Mouse (Mus musculus) thymus, postnatal 0 days (tissue): Measurements from ENCODE around the gene Nrxn3. TPM values are rescaled to one million over a fixed set of nuclear protein-coding genes. Genes with fewer than 3 reads are reported as not detected.

Source experiments
- DNase-seq: peaks from one replicate; pipeline ENCODE4 v3.0.0-alpha.2; 2015; ENCODE audit warnings: low spot score
- polyA plus RNA-seq: library from polyadenylated mRNA; unstranded; fragments of >200 nt; fragmentation: Nextera tagmentation; extraction: Ambion mirVana; gene quantifications from 2 replicates; pipeline ENCODE4 v1.2.1, GENCODE M21; 2015

Gene Nrxn3
- polyA plus RNA-seq, 1 experiment from 2014 or later = 0.17 TPM

DNA sequence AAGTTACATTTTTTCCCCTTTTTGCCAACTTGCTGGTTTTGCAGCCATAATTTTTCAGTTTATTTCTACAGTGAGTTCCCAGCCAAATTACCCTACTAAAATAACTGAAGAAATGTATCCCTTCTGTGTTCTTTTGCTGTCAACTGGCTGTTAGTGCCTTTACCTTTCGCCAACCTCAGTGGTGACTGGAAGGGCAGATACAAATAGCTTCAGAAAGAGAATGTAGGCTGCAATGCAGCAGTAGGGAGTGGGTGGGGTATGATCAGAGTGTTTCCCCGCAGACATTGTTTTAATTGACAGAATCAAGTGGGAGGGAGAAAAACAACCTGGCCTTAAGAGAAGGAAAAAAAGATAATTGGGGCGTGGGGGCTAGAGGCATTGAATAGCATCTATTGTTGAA lies 1337.1 kb downstream of the Nrxn3 start:
- no peak for DNase-seq

DNA sequence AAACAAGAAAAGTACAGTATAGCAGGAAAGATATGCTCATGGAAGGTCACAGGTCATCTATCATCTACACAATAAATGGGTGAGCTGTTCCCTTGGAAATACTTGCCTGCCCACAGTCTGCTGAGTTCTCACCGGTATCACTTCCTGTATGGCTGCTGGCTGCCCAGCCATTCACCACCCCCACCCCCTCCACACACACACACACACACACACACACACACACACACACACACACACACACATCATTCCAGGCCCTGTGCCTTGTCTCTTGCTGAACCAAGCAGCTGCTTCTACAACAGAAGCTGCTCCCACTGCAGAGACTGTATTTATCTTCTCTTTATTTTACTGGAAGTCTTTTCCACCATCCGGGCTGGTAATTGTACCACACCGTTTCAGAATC lies 1338.6 kb downstream of the Nrxn3 start:
- no peak for DNase-seq

DNA sequence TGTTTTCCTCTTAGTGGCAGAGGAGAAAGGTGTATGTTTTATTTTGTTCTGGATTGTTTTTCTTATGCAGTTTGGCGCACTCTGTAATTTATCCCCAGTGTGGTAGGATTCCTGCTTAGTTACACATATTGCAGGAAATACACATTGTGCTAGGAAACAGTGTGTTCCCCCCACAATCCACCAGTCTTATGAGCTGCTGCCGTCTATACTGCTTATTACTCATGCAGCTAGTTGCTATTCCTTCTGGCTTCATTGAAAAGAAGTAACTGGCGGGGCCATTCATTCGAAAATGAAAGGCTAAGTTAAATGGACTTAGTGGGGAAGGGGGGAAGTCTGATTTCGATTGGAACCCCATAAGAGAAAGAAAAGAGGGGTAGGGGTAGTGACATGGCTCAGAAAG lies 1339.5 kb downstream of the Nrxn3 start:
- DNase-seq = no peak

DNA sequence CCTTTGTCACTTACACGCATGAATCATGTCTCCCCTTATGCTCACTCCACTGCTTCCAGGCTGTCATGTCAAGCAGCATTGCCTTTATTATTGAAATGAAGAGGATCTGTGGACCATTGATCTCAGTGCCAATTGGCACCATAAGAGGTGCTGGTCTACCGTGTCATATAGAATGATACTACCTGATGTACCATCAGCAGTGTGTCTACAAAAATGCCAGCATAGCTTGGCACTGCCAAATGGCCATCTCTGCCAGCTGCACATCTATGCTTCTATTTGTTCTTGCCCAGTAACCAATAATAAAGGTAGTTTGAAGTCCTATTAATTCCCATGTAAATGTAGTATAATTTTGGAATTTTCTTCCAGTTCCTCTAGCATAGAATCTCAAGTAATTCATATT lies 1340.8 kb downstream of the Nrxn3 start:
- no peak for DNase-seq

DNA sequence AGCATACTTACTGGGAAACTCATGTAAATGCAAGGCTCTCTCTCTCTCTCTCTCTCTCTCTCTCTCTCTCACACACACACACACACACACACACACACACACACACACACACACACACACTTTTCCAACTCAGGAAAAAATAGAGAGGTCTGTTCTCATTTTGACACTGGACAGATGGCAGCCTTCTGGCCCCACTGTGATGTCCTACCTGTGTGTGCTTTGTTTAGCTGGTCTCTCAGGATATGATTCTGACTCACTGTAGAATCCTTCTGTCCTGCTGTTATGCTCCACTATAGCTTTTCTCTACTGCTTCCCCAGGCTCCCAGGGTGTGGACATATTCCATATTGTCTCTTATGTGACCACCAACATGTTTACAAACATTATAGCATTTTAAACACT lies 1363.2 kb downstream of the Nrxn3 start:
- DNase-seq = no peak

DNA sequence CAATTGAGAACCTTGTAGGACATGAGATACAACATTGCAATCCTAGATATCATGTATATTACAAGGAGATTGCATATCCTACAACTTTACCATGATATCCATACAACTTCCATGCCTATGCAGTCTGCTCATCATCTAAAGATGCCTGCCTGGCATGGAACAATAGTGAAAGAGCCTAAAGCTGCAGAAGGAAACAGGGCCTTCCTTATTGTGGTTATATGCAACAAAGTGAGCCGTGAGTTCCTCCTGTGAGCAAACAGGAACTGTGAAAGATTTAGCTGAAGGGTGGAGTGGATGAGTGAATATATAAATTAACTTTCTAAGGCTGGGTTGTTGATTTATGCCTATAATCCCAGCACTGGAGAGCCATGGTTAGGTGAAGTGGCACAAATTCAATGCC lies 1373.1 kb downstream of the Nrxn3 start:
- no peak for DNase-seq

DNA sequence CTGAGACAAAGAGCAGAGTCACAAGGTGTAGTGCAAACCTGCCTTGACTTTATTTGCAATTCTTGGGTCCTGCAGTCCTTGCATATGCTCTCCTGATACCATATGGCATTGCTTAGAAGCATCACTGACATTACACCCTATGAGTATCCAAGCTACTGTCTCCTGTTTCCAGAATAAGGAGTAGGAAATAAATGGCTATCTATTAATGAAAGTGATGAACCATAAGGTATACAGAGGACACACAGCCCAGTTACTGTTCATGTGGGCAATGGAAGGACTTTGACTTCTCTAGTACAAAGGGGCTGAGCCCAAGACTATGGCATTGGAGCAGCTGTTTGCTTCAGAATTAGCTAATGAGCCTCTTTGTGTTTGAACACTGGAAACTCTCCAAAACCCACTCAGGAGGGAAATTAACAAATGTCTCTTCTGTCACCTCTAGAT lies 1390.7 kb downstream of the Nrxn3 start:
- DNase-seq = no peak

DNA sequence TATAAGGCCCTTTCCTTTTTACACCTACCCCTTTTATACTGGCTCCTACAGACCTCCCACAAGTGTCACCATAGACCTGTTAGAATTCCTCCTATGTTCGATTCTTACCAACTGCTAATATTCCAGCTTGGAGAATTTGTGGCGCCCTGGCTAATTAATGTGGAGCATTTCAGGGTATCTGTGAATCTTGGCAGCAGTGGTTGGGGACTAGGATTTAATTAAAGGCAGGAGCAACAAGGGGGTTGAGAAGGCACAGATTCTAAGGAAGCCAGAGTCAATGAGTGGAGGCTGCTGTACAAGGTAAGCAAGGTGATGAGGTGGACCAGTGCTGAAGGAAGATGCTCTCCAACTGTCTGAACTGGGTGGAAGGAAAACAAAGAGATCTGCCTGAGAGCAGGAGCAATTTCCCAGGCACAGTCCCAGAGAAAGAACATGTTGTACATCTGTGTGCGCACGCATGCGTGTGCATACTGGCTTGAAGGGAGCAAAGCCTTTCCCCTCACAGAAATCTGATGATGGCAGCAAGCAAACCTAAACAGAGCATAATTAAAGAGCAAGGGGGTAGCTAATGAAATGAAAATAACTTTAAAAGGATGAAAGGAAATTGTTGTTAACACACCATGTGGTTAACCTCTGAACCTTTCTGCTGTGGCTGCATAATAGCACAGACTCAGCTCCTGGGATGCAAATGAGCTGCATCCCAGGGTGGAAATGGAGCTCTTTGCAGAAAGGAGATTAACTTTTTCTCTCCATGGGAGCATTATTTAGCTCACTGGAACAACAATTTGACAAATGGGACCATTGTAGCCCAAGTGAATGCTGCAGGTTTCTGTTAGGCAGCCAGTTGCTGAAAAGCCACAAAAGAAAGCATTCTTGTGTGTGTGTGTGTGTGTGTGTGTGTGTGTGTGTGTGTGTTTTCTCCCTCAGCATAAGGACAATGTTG lies 1409.5 kb downstream of the Nrxn3 start:
- DNase-seq = no peak

DNA sequence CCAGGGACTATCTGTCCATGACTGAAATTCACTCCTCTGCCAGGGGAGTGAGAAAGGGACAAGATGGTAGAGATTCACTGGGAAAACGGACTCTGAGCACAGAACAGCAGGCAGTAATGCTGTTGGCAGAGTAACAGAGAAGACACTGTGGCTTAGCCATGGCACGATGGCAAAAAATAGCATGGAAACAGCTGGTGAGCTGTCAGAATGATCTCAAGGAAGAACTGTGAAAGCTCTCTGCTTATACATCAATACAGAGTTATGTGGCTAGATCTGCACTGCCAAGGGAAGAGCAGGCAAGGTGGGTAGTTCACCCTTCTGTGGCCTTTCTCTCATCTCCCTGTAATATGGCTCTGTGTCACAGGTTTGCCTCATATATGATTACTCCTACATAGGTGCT lies 1419.3 kb downstream of the Nrxn3 start:
- no peak for DNase-seq

DNA sequence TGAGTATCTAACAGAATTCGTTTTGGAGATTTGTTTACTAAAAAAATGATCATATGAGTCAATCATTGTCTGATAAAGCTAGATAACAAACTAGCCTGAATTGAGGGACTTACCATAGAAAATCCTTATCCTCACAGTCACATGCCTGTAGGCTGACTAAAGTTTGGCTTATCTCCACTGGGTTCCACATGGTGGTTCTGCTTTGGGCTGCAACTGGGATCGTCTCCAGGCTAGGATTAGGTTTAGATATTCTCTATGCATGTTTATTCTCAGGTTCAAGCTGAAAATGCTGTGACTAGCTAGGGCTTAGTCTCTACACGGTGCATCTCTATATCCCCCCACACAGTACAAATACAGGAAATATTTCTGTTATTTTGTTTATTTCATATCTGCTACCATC lies 1421.6 kb downstream of the Nrxn3 start:
- no peak for DNase-seq

DNA sequence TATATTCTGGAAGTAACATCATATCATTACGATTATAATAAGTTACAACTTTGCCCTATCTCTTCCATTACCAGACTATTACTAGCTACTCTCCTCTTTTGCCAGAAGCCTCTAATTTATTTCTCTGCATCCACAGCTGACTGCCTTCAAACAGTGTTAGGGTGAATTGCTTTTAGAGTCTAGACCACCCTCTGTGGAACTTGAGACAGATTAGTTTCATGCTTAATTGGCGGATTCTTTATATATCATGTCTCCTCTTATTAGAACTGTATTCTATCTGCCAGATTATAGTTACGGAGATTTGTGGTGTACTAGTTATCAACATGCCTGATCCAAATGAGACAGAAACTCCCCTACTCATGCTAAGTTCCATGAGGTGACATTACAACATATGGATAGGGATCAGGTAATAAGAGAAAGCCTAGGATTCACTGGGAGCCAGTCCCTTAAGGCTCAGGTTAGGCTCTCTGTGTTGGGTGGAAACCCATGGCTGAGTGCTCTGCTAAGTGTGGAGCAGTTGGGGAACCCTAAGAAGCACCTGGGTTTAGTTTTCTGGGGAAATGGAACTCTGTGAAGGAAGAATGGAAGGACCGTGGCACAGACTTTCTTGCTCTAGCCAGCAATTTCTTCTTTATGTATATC lies 1435.6 kb downstream of the Nrxn3 start:
- DNase-seq = no peak

DNA sequence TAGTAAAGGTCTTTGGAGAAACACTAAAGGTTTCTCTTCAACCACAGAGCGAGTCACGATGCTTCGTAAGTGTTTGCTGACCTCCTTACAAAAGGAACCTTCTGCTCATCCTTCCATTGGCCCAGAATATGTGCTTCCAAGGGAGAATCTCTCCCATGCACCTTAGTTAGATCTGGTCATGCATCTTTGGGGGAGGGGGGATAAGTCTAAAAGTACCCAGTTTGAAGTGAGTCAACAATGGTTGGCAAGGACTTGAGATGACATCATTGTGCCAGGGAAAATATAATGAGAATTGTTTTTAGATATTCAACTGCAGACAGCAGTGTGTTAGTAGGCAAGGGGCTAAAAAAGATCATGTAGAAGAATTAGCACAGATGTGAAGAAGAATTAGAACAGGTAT lies 1437.2 kb downstream of the Nrxn3 start:
- no peak for DNase-seq

DNA sequence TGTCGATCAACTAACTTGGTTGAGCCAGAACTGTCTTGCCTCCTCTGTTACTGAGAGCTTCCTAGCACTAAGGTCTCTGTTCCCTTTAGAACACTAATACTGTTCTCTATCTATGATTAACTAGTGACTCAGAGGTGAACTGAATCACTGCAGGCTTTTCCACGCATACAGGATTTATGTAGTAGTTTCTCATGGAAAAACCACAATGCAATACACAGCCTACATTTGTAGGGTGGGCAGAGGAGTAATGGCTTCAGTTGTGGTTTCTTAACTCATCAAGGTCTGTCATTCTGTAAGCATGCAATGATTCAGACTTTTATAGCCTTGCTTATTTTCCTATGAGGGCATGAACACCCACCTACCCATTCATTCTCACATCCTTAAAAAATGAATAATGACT lies 1443.4 kb downstream of the Nrxn3 start:
- DNase-seq = no peak

DNA sequence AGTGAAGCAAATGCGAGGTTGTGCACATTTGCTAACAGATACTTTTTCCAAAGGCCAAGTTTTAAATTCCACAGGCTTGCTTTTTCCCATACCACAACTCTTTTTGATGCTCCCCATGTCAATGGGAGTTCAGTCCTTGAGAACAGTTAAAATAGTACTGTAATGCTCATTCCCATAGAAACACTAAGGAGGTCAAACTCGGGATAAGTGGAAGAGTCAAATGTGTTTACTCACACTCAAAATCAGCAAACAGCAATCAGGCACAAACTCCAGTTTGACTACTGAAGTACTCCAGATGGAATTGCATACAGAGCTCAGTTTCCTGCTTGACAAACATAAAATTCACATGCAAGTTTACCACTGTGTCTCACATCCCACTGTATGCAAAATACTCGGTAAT lies 1458.9 kb downstream of the Nrxn3 start:
- DNase-seq = no peak

DNA sequence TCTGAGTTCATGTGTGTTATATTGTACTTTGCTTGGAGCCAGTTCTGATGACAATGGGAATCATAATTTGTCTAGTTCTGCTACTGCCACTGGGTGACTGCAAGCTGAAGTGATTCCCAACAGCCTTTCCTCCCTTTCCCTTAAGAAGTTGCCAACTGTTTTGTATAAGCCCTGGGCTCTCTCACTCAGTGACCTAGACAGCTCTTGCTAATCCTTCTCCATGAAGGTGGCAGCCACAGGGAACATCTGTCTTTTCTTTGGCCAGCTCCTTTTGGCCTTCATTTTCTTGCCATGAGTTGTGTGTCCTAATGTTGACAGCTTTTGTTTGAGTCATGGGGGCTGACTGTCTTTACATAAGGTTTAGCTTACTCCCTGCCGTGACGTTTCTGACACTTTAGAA lies 1460.3 kb downstream of the Nrxn3 start:
- no peak for DNase-seq

DNA sequence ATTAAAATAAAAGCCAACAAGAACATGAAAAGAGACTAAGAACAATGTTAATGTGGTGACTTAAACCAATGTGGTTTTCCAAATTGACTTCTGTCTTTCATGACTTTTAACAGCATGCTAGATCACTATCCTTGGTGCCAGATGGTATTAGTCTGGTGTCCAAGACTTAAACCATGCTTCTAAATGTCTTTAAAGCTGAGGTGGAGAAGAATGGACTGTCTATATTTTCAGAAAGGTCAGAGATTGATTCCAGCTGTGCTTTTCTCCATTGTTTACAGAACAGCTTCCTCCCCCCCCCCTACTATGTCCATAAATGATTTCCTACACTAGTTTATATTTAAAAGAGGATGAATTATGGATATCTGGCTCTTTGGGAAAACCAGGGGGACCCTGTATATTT lies 1473.5 kb downstream of the Nrxn3 start:
- DNase-seq = no peak

DNA sequence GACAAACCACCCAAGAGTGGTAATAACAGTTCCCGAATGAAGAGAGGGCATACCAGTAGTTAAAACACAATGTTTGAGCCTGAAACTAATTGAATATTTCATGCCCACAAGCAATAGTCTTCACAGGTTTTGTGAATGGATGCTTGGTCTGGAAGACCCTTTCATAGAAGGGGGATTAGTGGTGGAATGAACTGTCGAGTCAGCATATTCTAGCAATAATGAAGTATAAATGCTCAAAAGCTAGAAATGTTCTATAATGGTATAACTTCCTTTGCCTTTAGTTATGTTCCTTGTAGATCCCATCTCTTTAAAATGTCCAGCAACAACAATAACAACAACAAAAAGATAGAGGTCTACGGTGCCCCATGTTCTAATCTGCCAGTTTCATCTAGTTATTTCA lies 1475.3 kb downstream of the Nrxn3 start:
- DNase-seq = no peak

DNA sequence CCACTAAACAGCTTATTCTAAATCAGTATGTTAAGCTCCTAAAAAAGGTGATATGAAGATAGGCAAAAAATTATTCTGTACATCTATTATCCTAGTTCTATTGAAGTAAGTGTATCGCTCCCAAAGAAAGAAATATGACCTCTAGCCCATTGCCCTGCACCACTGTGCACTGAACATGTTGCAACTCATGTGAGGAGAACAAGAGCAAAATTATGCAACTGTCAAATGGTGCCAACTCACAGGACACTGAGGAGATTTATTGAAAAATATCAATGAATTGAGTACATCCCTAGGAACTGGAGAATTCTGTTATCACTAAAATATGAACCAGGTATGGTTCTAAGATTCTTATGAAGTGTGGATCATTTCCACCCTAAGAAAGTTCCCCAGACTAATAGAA lies 1479.8 kb downstream of the Nrxn3 start:
- no peak for DNase-seq

DNA sequence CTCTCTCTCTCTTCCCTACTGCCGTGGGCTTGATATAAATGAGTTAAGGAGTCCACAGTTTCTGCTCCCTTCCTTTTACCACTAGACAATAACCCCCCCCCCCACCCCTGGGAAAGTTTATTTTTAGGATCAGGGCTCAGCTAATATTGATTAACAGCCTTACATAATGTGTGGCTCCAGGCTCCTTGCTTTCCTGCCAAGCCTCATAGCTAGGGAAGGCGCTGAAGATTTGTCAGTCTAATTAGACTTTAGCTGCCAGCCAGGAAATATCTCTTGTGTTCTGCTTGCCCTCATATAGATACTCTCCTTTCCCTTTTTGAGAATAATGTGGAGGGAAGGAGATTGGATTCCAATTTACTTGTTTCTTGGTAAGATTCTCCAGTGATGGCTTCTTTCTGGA lies 1488.7 kb downstream of the Nrxn3 start:
- no peak for DNase-seq

DNA sequence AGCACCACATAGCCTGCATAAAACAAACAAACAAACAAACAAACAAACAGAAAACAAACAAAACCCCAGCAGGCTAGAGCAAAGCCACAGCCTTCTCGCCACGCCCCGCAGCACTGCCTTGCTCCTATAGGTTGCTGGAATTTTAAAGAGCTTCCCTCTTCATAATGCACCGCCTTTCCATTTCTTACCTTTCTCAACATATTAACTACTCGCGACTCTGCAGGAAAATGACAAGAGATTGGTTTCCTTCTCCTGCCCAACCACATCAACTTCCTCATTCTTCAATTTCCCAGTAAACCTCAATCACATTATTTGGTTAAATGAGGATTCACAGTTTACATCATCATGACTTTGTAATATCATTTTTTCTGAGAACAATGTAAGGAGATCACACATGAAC lies 1494.4 kb downstream of the Nrxn3 start:
- no peak for DNase-seq

DNA sequence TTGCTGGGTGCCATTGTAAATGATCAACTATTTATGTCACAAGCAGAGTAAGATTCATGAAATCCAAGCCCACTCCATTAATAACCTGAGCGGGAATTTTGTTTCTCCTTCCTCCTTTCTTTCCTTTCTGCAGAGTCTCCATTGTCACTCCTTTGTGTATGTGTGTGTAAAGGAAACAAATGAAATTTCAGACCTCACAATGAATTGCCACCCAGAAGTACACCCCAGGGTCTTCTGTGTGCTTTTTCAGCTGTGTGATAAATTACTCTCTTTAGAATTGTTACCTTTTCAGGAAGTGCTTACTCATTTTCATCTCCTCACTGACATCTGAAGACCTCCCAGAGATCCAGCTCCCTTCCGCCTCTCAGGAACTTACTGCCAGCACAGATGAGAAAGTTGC lies 1506.4 kb downstream of the Nrxn3 start:
- no peak for DNase-seq

DNA sequence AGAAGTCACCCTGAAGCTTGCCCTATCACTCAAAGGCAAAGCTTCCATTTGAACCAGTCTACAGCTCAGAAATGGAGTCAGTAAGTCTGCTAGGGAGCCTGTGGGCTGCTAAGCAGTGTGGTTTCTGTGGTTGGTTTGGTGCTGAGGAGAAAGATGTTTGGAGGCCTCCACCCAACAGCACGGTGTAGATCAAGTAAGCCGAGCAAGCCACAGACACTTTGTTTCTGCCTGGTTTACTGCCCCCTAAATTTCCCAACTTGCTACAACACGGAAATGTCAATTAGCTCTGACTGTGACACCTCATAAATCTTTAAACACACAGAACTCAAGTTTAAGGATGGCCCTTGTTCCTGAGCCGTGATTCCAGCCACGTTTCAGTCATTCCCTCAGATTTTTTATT lies 1513.4 kb downstream of the Nrxn3 start:
- no peak for DNase-seq

DNA sequence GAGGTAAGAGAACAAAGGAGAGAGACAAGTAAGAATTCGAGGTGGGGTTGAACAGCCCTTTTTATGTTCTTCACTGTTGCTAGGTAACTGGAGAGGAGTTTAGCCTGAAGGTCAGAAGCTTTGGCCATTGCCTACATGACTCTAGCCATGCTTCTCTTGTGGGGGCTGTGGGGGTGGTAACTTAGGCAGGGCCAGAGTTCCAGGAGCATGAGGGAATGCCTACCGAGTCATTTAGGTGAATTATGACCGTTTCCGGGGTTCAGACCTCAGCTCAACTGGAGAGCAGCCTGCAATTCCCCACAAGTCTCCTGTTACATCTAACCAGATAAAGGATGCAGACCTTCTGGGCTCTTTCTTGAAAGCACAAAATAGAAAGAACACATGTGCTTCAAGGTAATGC lies 1537.6 kb downstream of the Nrxn3 start:
- DNase-seq = no peak
